Mouse (Mus musculus) stomach, postnatal 0 days (tissue): Measurements from ENCODE around the gene Rapgef6.

Experiments used
- CTCF ChIP-seq: IDR thresholded peaks from 2 replicates; pipeline ENCODE4 v1.5.1; 2016; ENCODE audit warnings: antibody characterized with exemption, low read depth, mild to moderate bottlenecking, moderate library complexity
- EP300 ChIP-seq: optimal IDR thresholded peaks from 2 replicates; pipeline ENCODE3; 2016; ENCODE audit warnings: antibody characterized with exemption

- TF ChIP-seq EP300: no peak
- TF ChIP-seq CTCF: no peak
These were observed 196.0 kb downstream of the Rapgef6 start for GRCm38 (mm10) chr11:54718601-54719000.
